Mouse (Mus musculus): ENCODE measurements around the gene Vwf. TPM values are rescaled to one million over a fixed set of nuclear protein-coding genes. Genes with fewer than 3 reads are reported as not detected.

The Vwf gene
- total RNA-seq, 2 experiments from 2014 or later = 29.1 to 32.8 TPM

DNA sequence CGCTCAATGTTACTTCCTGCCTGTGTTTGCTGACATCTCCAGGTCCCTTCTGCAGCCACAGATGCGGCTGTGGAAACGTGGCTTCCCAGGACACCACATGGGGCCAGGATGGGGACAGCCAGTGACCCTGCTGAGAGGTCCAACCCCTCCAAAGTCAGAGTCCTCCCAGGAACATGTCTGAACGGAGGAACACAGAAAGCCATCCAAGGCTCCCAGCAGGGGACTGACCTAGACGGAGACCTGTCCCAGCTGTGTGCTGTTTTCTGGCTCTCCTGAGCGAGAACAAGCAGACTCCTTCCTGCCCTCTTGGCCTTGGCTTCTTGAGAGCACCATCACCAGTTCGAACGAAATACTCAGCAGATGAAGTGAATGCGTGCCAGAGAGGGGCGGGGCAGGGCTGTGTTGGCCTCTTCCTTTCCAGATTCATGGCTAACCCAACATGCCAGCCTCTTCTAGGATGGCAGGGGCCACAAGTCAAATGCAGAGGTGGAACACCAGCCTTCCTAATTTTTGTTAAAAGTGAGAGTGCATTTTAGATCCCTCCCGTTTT is 183.5 kb downstream of the Vwf start:
- no peak for DNase-seq (ENCODE audit: low spot score in 2 of 2)

Other genes with a start within 250 kb of the Vwf start
- 10 to 100 TPM in 1 of 2 experiments, 1 to 10 TPM in 1; 9.8 to 13.3 TPM for gene Ltbr, start 232.9 kb upstream of the Vwf start, total RNA-seq (2021)
- 1 to 10 TPM; 2.8 to 4.1 TPM for gene Scnn1a, start 226.1 kb upstream of the Vwf start, total RNA-seq (2021)
- gene Tnfrsf1a, start 197.4 kb upstream of the Vwf start, total RNA-seq (2021) = 10 to 100 TPM; 12.8 to 15.2 TPM
- not detected for gene Plekhg6, start 166.0 kb upstream of the Vwf start, total RNA-seq (2021)
- 100 to 1,000 TPM; 103 to 117 TPM for gene Cd9, start 52.0 kb upstream of the Vwf start, total RNA-seq (2021)
- 1 to 10 TPM; 3.1 to 4.4 TPM for gene Ano2, start 143.6 kb downstream of the Vwf start, total RNA-seq (2021)